Mouse (Mus musculus) midbrain, embryonic 13.5 days (tissue): Measurements from ENCODE around the gene Hibadh. TPM values are rescaled to one million over a fixed set of nuclear protein-coding genes. Genes with fewer than 3 reads are reported as not detected.
"Not testable (repeated sequence)": the region's sequence is repeated elsewhere in the genome, so short reads cannot be mapped to it uniquely, and the experiment has no call there.

Experiments
- ATAC-seq: fragments of 200-750 bp; cut with Nextera tagmentation; 2 replicates; pipeline ENCODE4 v1.8.0; 2017; ENCODE audit warnings: mild to moderate bottlenecking, moderate TSS enrichment, moderate library complexity
- H3K27ac ChIP-seq: fragments of 300-500 bp; sonication (generic); 2 replicates; pipeline ENCODE4 v1.5.1; 2015; ENCODE audit warnings: inconsistent platforms, mild to moderate bottlenecking, moderate library complexity
- H3K27me3 ChIP-seq: fragments of 300-500 bp; sonication (generic); 2 replicates; pipeline ENCODE4 v1.6.1; 2015; ENCODE audit warnings: mild to moderate bottlenecking, inconsistent platforms
- H3K36me3 ChIP-seq: fragments of 300-500 bp; sonication (generic); 2 replicates; pipeline ENCODE4 v1.6.1; 2015; ENCODE audit warnings: mild to moderate bottlenecking, inconsistent platforms
- H3K4me1 ChIP-seq: fragments of 300-500 bp; sonication (generic); replicated peaks from 2 replicates; pipeline ENCODE4 v1.6.1; 2015; ENCODE audit warnings: inconsistent platforms
- H3K4me2 ChIP-seq: fragments of 300-500 bp; sonication (generic); replicated peaks from 2 replicates; pipeline ENCODE4 v1.6.1; 2015; ENCODE audit warnings: moderate library complexity, mild to moderate bottlenecking, inconsistent platforms
- H3K4me3 ChIP-seq: fragments of 300-500 bp; sonication (generic); replicated peaks from 2 replicates; pipeline ENCODE4 v1.5.1; 2015; ENCODE audit warnings: mild to moderate bottlenecking, inconsistent platforms
- H3K9ac ChIP-seq: fragments of 300-500 bp; sonication (generic); replicated peaks from 2 replicates; pipeline ENCODE4 v1.6.1; 2015; ENCODE audit warnings: mild to moderate bottlenecking, inconsistent platforms
- H3K9me3 ChIP-seq: fragments of 300-500 bp; sonication (generic); 2 replicates; pipeline ENCODE4 v1.6.1; 2016; ENCODE audit warnings: mild to moderate bottlenecking, inconsistent platforms
- WGBS: fragments of 180-500 bp; shearing (Covaris S2); methylation state at CpG from one replicate; pipeline ENCODE4 v1.1.7; 2015; 5-methylcytosine and 5-hydroxymethylcytosine counted together
- polyA plus RNA-seq: library from polyadenylated mRNA; unstranded; fragments of >200 nt; fragmentation: Nextera tagmentation; extraction: Ambion mirVana; gene quantifications from 2 replicates; pipeline ENCODE4 v1.2.1, GENCODE M21; 2015

Hibadh gene
- polyA plus RNA-seq, 1 experiment from 2014 or later: 55.0 TPM

DNA sequence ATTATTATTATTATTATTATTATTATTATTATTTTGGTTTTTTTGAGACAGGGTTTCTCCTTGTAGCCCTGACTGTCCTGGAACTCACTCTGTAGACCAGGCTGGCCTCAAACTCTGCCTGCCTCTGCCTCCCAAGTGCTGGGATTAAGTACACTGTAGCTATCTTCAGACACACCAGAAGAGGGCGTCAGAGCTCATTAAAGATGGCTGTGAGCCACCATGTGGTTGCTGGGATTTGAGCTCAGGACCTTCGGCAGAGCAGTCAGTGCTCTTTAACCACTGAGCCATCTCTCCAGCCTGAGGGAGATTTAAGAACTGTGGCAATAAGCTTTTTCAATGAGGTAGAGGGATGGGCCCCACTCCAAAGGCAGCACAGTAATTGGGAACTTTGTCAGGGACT is 29.7 kb upstream of the Hibadh start:
- WGBS: 47% methylated on average over 2 of the region's 2 CpGs

DNA sequence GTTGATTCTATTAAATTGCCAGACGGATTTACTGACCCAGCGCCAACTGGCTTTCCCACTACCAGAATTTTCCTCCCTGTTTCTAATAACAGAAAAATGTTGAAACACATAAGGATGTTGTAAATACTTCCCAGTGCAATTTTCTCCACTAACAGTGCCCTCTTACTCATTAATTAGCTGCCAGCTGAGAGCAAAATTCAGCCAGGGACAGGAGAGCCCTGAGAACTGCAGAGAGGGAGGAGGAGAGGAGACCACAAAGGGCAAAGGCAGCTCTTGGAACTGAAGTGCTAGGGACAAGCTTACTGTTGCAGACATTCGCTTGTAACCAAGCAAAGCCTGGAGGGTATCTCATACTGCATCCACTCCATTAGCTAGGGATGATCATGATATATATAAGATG is 27.5 kb upstream of the Hibadh start:
- Histone ChIP-seq H3K9ac (no peak overlapping the region), H3K4me2 (no peak overlapping the region), H3K9me3 (no peaks in the 10 kb centered on the region), H3K36me3 (no peaks in the 10 kb centered on the region), H3K27ac (no peak overlapping the region), H3K27me3 (no peaks in the 10 kb centered on the region), H3K4me1 (no peaks in the 10 kb centered on the region), H3K4me3 (no peak overlapping the region)
- ATAC-seq: no peak
- 73% methylated on average over 3 of the region's 3 CpGs for WGBS

More for the DNA sequence above, 29.7 kb upstream of the Hibadh start:
- H3K36me3 ChIP-seq, H3K9me3 ChIP-seq, H3K4me2 ChIP-seq, H3K27me3 ChIP-seq, ATAC-seq, H3K4me3 ChIP-seq, H3K4me1 ChIP-seq, H3K9ac ChIP-seq, H3K27ac ChIP-seq: not testable (repeated sequence)

DNA sequence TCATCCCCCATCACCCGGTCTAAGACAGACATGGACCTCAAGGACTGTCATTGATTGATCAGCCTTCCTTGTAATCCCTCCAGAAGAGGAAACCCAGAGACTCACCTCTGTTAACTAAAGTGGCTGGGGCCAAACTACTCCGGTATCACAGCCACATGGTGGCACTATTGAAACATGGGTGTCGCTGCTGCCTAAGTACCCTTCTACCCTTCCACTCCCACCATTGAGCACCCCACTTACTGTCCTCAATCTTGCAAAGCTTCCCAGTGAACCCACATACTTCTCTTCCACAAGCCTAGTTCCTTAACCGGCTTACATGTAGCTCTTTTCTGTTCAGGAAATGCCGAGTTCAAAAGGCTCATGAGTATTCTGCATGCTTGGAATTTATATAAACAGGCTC is 22.8 kb upstream of the Hibadh start:
- Histone ChIP-seq H3K27me3 (no peaks in the 10 kb centered on the region), H3K4me3 (no peak overlapping the region), H3K9me3 (no peaks in the 10 kb centered on the region), H3K9ac (no peak overlapping the region), H3K36me3 (no peaks in the 10 kb centered on the region), H3K27ac (no peak overlapping the region), H3K4me1 (no peaks in the 10 kb centered on the region), H3K4me2 (no peak overlapping the region)
- 52% methylated on average over 5 of the region's 5 CpGs for WGBS
- ATAC-seq: no peak

DNA sequence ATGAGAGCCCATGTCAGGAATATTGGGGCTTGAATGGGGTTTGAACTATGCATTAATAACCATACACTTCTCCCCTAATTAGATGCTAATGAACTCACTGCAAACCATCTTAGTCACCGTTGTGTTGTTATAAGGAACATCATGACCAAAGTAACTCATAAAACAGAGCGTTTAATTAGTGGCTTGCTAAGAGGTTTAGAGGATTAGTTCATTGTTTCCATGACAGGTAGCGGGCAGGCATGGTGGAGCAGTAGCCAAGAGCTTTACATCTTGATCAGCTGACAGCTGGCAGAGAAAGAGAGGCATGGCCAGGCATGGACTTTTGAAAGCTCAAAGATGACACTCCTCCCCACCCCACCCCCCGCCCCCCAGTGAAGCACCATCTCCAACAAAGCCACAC is 15.1 kb upstream of the Hibadh start:
- Histone ChIP-seq H3K4me2 (no peak overlapping the region), H3K4me1 (no peaks in the 10 kb centered on the region), H3K27me3 (no peaks in the 10 kb centered on the region), H3K36me3 (no peaks in the 10 kb centered on the region), H3K4me3 (no peak overlapping the region), H3K9me3 (peaks cover 8% of the 10 kb centered on the region; the same call in 1 of the 2 replicates), H3K27ac (no peak overlapping the region), H3K9ac (no peak overlapping the region)
- WGBS: 47% methylated on average over 4 of the region's 4 CpGs
- no peak for ATAC-seq

DNA sequence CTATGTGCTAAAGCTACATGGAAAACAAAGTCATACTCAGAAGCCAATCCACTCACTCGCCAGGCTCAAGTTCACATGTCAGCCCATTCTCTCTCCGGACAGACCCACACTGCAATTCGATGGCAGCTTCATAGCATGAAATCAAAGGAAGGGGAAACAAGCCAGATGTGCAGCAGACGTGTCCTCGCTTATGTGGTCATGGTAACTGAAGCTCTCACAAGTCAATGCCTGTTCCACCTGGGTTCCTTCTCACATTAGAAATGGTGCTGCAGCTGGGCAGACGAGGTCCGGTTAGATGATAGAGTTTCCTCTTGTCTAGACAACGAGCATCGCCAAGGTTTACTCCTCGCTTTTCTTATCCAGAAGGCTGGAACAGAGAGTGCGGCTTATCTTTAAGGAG is 8.6 kb upstream of the Hibadh start:
- no peaks in the 10 kb centered on the region for H3K9me3 ChIP-seq
- no peak for ATAC-seq
- no peak overlapping the region for H3K27ac ChIP-seq
- H3K4me3 ChIP-seq: no peak overlapping the region
- no peaks in the 10 kb centered on the region for H3K36me3 ChIP-seq
- no peaks in the 10 kb centered on the region for H3K27me3 ChIP-seq
- no peak overlapping the region for H3K9ac ChIP-seq
- 84% methylated on average over 11 of the region's 11 CpGs for WGBS
- H3K4me1 ChIP-seq: no peaks in the 10 kb centered on the region
- H3K4me2 ChIP-seq: no peak overlapping the region

DNA sequence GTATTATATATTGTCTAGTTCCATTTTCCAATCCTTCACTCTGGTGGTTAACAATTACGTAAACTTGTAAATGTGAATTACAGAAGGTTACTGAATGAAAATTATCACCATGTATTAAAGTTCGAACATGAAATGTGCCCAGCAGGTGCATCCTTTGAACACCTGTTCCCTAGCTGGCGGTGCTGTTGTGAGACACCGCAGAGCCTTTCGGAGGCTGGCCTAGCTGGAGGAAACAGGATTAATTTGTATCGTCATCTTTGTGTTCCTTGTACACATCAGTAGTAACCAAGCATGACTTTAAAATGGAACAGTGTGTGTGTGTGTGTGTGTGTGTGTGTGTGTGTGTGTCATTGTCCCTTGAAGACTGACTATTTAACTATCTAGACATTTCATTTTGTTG is 7.8 kb upstream of the Hibadh start:
- Histone ChIP-seq H3K27ac (no peak overlapping the region), H3K4me1 (no peaks in the 10 kb centered on the region), H3K27me3 (no peaks in the 10 kb centered on the region), H3K36me3 (no peaks in the 10 kb centered on the region), H3K4me3 (no peak overlapping the region), H3K9ac (no peak overlapping the region), H3K9me3 (no peaks in the 10 kb centered on the region), H3K4me2 (no peak overlapping the region)
- WGBS: 94% methylated on average over 6 of the region's 6 CpGs
- ATAC-seq: no peak

DNA sequence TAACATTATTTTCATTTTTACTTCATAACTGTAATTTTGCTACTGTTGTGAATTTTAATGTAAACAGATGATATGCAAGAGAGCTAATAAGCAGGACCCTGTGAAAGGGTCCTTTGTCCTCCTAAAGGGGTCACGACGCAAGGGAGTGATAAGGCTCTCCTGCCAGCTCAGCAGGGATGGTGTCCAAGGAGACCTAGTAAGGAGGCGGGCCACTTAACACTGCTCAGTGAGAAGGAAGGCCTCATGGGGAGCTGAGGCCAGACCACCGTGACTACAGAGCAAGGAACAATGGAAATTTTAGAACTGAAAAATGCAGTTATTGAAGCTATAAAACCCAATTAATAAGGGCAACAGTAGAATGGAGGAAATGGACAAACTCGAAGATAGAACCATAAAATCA is 5.7 kb upstream of the Hibadh start:
- WGBS: 29% methylated on average over 5 of the region's 5 CpGs
- Histone ChIP-seq H3K4me3 (no peak overlapping the region), H3K4me2 (no peak overlapping the region)

DNA sequence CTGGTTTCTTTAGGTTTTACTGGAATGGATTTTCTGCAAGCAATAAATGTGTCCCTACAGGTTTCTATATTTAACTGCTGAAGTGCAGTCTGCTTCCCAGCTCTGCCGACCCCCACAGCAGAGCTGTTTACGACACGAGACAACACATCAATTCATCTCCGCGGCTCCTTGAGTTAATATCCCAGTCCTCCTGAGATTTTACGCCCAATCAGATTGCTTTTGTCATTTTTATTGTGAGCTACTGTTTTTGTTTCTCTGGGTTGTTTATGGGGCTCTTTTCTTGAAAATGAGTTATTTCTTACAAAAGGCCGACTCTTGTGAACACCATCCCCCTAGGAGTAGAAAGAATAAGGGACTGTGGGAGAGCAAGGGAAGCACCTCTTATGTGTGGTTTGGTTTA is 2.0 kb upstream of the Hibadh start:
- no peak overlapping the region for H3K4me3 ChIP-seq
- H3K9me3 ChIP-seq: no peaks in the 10 kb centered on the region
- no peak overlapping the region for H3K9ac ChIP-seq
- H3K27ac ChIP-seq: no peak overlapping the region
- WGBS: 48% methylated on average over 7 of the region's 7 CpGs
- H3K27me3 ChIP-seq: no peaks in the 10 kb centered on the region
- peaks cover 14% of the 10 kb centered on the region for H3K4me1 ChIP-seq
- H3K4me2 ChIP-seq: no peak overlapping the region
- ATAC-seq: no peak
- no peaks in the 10 kb centered on the region for H3K36me3 ChIP-seq

More for the DNA sequence above, 5.7 kb upstream of the Hibadh start:
- Histone ChIP-seq H3K27me3 (no peaks in the 10 kb centered on the region), H3K9ac (no peak overlapping the region), H3K27ac (no peak overlapping the region), H3K36me3 (no peaks in the 10 kb centered on the region), H3K9me3 (no peaks in the 10 kb centered on the region), H3K4me1 (no peaks in the 10 kb centered on the region)
- no peak for ATAC-seq

DNA sequence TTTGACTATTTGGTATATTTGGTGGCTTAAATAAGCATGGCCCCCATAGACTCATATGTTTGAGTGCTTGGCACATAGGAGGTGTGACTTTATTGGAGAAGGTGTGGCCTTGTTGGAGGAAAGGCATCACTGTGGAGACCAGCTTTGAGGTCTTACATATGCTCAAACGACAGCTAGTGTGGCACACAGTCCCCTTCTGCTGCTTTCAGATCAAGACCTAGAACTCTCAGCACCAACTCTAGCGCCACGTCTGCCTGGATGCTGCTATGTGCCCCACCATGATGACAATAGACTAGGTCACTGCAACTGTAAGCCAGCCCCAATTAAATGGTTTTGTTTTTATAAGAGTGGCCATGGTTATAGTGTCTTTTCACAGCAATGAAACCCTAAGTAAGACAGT is 887 bp upstream of the Hibadh start:
- no peak overlapping the region for H3K4me2 ChIP-seq
- H3K36me3 ChIP-seq: no peaks in the 10 kb centered on the region
- no peak overlapping the region for H3K27ac ChIP-seq
- no peak overlapping the region for H3K4me3 ChIP-seq
- no peaks in the 10 kb centered on the region for H3K9me3 ChIP-seq
- ATAC-seq: no peak
- no peak overlapping the region for H3K9ac ChIP-seq
- no peaks in the 10 kb centered on the region for H3K27me3 ChIP-seq
- 76% methylated on average over 3 of the region's 3 CpGs for WGBS
- peaks cover 14% of the 10 kb centered on the region for H3K4me1 ChIP-seq

DNA sequence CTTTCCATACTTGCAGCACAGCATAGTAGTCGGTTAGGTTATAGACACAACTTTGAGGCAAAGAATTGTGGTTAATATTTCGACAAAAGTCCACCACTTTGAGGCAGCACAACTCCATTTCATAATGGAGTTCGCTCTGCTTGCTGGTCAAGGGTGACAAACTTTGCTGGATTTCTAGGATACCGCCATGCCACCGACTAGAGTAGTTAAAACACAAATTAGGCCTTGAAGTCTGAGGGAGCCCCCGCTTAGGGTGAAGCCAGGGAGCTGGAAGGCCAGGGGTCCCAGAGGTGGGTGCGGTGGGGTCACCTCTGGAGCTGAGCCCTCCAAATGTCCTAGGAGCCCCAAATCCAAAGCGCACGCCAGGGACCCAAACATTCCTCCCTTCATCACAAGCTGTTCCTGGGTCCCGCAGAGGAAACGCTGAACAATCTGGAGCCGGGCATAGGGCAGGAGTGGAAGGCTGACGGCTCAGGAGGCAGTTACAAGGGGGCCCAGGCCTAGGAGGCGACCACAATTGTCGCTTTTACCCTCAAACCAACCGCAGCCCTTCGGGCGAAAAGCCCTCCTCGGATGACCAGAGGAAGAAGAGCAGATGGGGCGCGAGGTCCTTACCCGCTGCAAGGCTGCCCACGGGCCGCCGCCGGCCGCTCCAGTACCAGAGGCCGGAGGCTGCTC is 504 bp downstream of the Hibadh start:
- no peaks in the 10 kb centered on the region for H3K9me3 ChIP-seq
- H3K4me1 ChIP-seq: peaks cover 14% of the 10 kb centered on the region
- H3K4me2 ChIP-seq: peak overlapping the region; percentile 70
- H3K9ac ChIP-seq: peak overlapping the region; percentile 76
- peak overlapping the region; percentile 51 for H3K27ac ChIP-seq
- H3K27me3 ChIP-seq: no peaks in the 10 kb centered on the region
- ATAC-seq: no peak; the same call in 1 of the 2 replicates
- no peaks in the 10 kb centered on the region for H3K36me3 ChIP-seq
- WGBS: 3% methylated on average over 28 of the region's 28 CpGs
- H3K4me3 ChIP-seq: peak overlapping the region; percentile 65

DNA sequence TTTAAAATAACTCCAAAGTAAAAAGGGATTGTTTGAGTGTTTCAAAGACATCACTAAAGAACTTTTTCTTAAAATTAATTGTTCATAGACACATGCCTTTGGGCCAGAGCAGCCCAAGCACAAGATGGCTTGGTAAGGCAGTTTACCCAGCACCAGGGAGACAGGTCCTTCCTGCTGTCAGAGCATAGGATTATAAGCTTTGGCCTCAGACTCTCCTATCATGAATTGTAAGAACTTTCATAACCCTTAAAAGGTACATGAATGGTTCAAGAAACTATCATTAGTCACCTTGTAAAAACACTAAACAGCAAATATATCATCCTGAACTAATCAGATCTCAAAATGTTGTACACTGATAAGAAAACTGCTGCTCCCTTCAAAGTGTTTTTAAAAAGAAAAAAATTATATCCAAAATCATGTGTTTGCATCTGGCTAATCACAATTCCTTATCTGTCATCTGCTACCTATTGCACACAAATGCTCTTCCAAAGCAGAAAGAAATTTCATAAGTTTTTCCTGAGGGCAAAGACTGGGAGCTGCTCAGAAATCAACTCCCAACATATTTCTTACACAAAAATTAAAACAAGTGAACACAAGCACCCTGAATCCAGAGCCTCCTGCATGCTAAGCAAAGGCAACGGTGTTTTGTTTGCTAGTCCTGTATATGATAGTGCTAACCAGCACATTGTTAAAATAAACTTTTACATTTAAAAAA is 1.6 kb downstream of the Hibadh start:
- Histone ChIP-seq H3K27me3 (no peaks in the 10 kb centered on the region), H3K27ac (no peak overlapping the region), H3K4me2 (peak overlapping the region; percentile 70), H3K9ac (no peak overlapping the region), H3K4me1 (peaks cover 14% of the 10 kb centered on the region), H3K4me3 (no peak overlapping the region; the same call in 1 of the 2 replicates), H3K36me3 (no peaks in the 10 kb centered on the region), H3K9me3 (no peaks in the 10 kb centered on the region)
- no peak for ATAC-seq
- WGBS: 90% methylated on average over 1 of the region's 1 CpGs

DNA sequence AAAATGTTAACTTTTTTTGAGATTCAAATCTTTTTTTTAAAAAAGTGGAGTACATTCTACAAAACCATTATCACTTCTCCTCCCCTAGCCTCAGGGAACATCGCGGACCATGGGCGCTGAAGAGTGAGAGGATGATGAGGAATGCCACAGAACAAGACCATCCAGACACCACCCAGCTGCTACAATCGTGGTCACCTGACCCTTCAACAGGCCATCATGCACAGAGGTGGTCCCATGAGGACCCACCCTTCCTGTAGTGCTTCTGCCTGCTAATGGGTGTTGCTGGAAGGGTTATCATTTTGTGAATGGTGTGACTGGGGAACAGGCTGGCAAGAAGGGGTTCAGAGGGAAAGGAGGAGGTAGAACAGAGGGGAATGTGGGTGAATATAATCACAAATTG is 2.9 kb downstream of the Hibadh start:
- H3K4me3 ChIP-seq: no peak overlapping the region
- no peak overlapping the region for H3K9ac ChIP-seq
- 91% methylated on average over 4 of the region's 4 CpGs for WGBS
- H3K36me3 ChIP-seq: no peaks in the 10 kb centered on the region
- H3K9me3 ChIP-seq: no peaks in the 10 kb centered on the region
- no peak overlapping the region for H3K4me2 ChIP-seq
- H3K27me3 ChIP-seq: no peaks in the 10 kb centered on the region
- no peak overlapping the region for H3K27ac ChIP-seq
- ATAC-seq: no peak
- H3K4me1 ChIP-seq: peaks cover 14% of the 10 kb centered on the region
